Mouse (Mus musculus) gastrocnemius, postnatal 36 days (tissue): ENCODE measurements around the gene Gm49661. TPM values are rescaled to one million over a fixed set of nuclear protein-coding genes. Genes with fewer than 3 reads are reported as not detected.

Source experiments
- DNase-seq, 2 experiments: peaks; one replicate each; pipeline ENCODE4 v3.0.0; 2022
- intact Hi-C: fragments of 180-260 bp; cut with DNase I; formaldehyde crosslinking; loops from one replicate; pipeline ENCODE4 v1.15.1; 2025
- microRNA-seq, 2 experiments: library from miRNA; unstranded; fragments of <30 nt; microRNA quantifications; one replicate each; pipeline ENCODE4 v1.2.0; 2021
- total RNA-seq, 2 experiments: library from RNA; stranded (reverse); gene quantifications; 2 replicates each; pipeline ENCODE4 v1.2.3; 2021

Gm49661 gene
- total RNA-seq, 2 experiments from 2014 or later: not detected

- DNase-seq: peak in 1 of 2 experiments; percentile 33
- intact Hi-C loops: no loop called here
Observed at GRCm38 (mm10) chr8:84936962-84937546, 32.2 kb downstream of the Gm49661 start, which contains the start of gene Mast1. Gene Mast1 (minus strand): TSS chr8:84937359.

- intact Hi-C loops: no loop called here
- DNase-seq: no peak
Observed at GRCm38 (mm10) chr8:84936041-84936961, 32.9 kb downstream of the Gm49661 start.

- DNase-seq: no peak
- intact Hi-C loops: no loop called here
Observed at GRCm38 (mm10) chr8:84935489-84935888, 33.7 kb downstream of the Gm49661 start.

- intact Hi-C loops: no loop called here
- DNase-seq: no peak
Observed at GRCm38 (mm10) chr8:84934860-84935259, 34.4 kb downstream of the Gm49661 start.

GRCm38 (mm10) chr8:84933767-84934559 is 35.3 kb downstream of the Gm49661 start:
- intact Hi-C loops: no loop called here
- DNase-seq: no peak

GRCm38 (mm10) chr8:84930582-84930981 is 38.7 kb downstream of the Gm49661 start:
- no peak for DNase-seq
- intact Hi-C loops: no loop called here

GRCm38 (mm10) chr8:84928456-84929306 is 40.6 kb downstream of the Gm49661 start:
- intact Hi-C loops: loop anchor here (5.0 kb wide), 1 partner anchor 69 kb away; no protein-coding TSS in a partner anchor
- DNase-seq: peak; percentile 60 to 61

- DNase-seq: no peak
- intact Hi-C loops: loop anchor here (5.0 kb wide), 1 partner anchor 70 kb away; no protein-coding TSS in a partner anchor
Observed at GRCm38 (mm10) chr8:84927513-84927912, 41.7 kb downstream of the Gm49661 start.

- intact Hi-C loops: loop anchor here (5.0 kb wide), 1 partner anchor 72 kb away; no protein-coding TSS in a partner anchor
- DNase-seq: no peak
Observed at GRCm38 (mm10) chr8:84925557-84925956, 43.7 kb downstream of the Gm49661 start.

- intact Hi-C loops: no loop called here
- no peak for DNase-seq
Observed at GRCm38 (mm10) chr8:84921596-84921995, 47.6 kb downstream of the Gm49661 start.

- no peak for DNase-seq
- intact Hi-C loops: loop anchor here (5.0 kb wide), 1 partner anchor 34 kb away; no protein-coding TSS in a partner anchor
Observed at GRCm38 (mm10) chr8:84918646-84919045, 50.6 kb downstream of the Gm49661 start.

- DNase-seq: no peak
- intact Hi-C loops: loop anchor here (5.0 kb wide), 1 partner anchor 35 kb away; no protein-coding TSS in a partner anchor
Observed at GRCm38 (mm10) chr8:84917781-84918180, 51.5 kb downstream of the Gm49661 start.

Small RNA genes lying within 50 kb of the gene (microRNA-seq; reads per million reads assigned to microRNA genes)
- gene Gm24197: 0 reads per million in 2 experiments

Other genes with a start within 250 kb of the Gm49661 start
- gene G430095P16Rik, start 246.4 kb downstream of the Gm49661 start, total RNA-seq: 1 to 10 TPM in 1 of 2 experiments, not detected in 1; 1.0 TPM
- gene Nfix, start 169.1 kb downstream of the Gm49661 start, total RNA-seq: 100 to 1,000 TPM; 433 to 510 TPM
- 1 to 10 TPM; 8.3 to 9.9 TPM for gene Dand5, start 146.6 kb downstream of the Gm49661 start, total RNA-seq
- 10 to 100 TPM; 17.7 to 23.0 TPM for gene Gadd45gip1, start 137.9 kb downstream of the Gm49661 start, total RNA-seq
- 100 to 1,000 TPM; 136 to 151 TPM for gene Rad23a, start 128.8 kb downstream of the Gm49661 start, total RNA-seq
- gene Calr, start 122.5 kb downstream of the Gm49661 start, total RNA-seq: 100 to 1,000 TPM; 153 to 159 TPM
- 10 to 100 TPM; 22.1 to 26.2 TPM for gene Farsa, start 112.4 kb downstream of the Gm49661 start, total RNA-seq
- gene Syce2, start 97.3 kb downstream of the Gm49661 start, total RNA-seq: 1 to 10 TPM in 1 of 2 experiments, under 1 TPM in 1; 0.71 to 1.4 TPM
- 10 to 100 TPM; 25.5 to 45.9 TPM for gene Gcdh, start 75.5 kb downstream of the Gm49661 start, total RNA-seq
- not detected for gene Klf1, start 67.5 kb downstream of the Gm49661 start, total RNA-seq
- 1 to 10 TPM; 3.7 to 5.1 TPM for gene Dnase2a, start 60.9 kb downstream of the Gm49661 start, total RNA-seq
- gene Mast1, start 32.1 kb downstream of the Gm49661 start, total RNA-seq: not detected
- gene Rtbdn, start 22.4 kb downstream of the Gm49661 start, total RNA-seq: not detected
- 100 to 1,000 TPM; 180 to 196 TPM for gene Prdx2, start 154 bp upstream of the Gm49661 start, total RNA-seq
- gene Rnaseh2a, start 334 bp upstream of the Gm49661 start, total RNA-seq: 10 to 100 TPM; 23.3 to 23.8 TPM
- gene Junb, start 9.3 kb upstream of the Gm49661 start, total RNA-seq: 10 to 100 TPM in 1 of 2 experiments, 1 to 10 TPM in 1; 4.3 to 12.8 TPM
- gene Hook2, start 21.2 kb upstream of the Gm49661 start, total RNA-seq: 1 to 10 TPM; 1.4 to 1.5 TPM
- gene Best2, start 45.1 kb upstream of the Gm49661 start, total RNA-seq: not detected
- 10 to 100 TPM; 49.7 to 50.8 TPM for gene Asna1, start 55.8 kb upstream of the Gm49661 start, total RNA-seq
- gene Trir, start 57.4 kb upstream of the Gm49661 start, total RNA-seq: 10 to 100 TPM; 71.9 to 73.6 TPM
- gene Tnpo2, start 67.5 kb upstream of the Gm49661 start, total RNA-seq: 10 to 100 TPM; 29.3 to 29.7 TPM
- gene Fbxw9, start 90.6 kb upstream of the Gm49661 start, total RNA-seq: 1 to 10 TPM; 1.4 to 2.4 TPM
- not detected for gene Gm5741, start 98.5 kb upstream of the Gm49661 start, total RNA-seq
- gene Dhps, start 102.3 kb upstream of the Gm49661 start, total RNA-seq: 10 to 100 TPM; 18.2 to 23.6 TPM
- gene Wdr83os, start 111.3 kb upstream of the Gm49661 start, total RNA-seq: 10 to 100 TPM; 37.3 to 44.5 TPM
- gene Wdr83, start 111.9 kb upstream of the Gm49661 start, total RNA-seq: 10 to 100 TPM; 13.5 to 15.6 TPM
- 1 to 10 TPM; 9.0 TPM for gene Man2b1, start 113.8 kb upstream of the Gm49661 start, total RNA-seq
- 1 to 10 TPM in 1 of 2 experiments, under 1 TPM in 1; 0.76 to 1.1 TPM for gene Zfp791, start 153.7 kb upstream of the Gm49661 start, total RNA-seq
- gene Cks1brt, start 182.5 kb upstream of the Gm49661 start, total RNA-seq: not detected